Mouse (Mus musculus): ENCODE measurements around the gene Ntn5.

- no peak for TF ChIP-seq POLR2A (IDR thresholded peaks at IDR 0.05; ENCODE audit: borderline replicate concordance, low read depth, low read length)
- TF ChIP-seq CTCF (IDR thresholded peaks at IDR 0.05; ENCODE audit: low read depth, low read length): no peak
Observed at GRCm38 (mm10) chr7:45677627-45678295, 6.1 kb upstream of the Ntn5 start.

Measured in bone marrow macrophage, adult 2 months (primary cell).